In the genomic region with DNA sequence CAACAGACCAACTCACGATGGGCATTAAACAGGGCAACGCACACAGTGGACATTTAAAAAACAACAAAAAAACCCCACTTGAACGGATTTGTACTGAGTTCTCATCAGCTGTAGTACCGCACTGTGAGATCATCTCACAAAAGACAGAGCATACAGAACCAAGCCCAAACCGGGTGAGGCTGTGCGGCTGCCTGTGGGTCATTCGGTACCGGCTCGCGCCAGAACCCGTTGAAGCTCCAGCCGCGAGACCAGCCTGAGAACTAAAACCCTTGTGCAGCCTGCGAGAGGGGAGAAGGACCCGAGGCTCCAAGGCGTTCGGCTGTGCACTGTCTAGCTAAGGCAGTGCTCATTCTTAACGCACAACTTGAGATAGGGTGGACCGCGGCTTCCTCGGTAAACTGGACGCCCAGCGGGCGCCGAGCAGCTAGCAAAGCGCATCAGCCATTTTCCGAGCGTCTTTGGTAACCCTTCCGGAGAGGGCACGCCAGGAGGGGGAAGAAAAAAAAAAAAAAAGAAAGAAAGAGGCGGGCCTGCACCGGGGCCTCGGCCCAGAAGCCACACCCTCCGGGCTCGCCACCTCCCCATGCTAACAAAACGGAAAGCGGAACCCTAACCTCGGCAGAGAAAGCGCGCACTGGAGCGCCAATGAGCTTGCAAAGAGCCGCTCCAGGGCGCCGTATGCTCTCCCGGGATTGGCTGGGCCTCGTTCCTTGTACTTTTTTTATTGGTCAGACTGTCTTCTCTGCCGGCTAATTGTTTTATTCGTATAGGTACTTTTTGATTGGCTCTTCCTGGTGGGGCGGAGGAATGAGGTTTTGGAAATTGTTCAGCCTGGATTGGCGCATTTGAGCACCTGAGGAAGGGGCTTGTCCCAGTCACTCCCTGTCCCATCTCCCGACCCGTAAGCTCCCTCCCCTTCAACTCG, we compare ENCODE assay signal across 8 mouse cellular contexts. TPM values are rescaled to one million over a fixed set of nuclear protein-coding genes. Genes with fewer than 3 reads are reported as not detected.
DNase-seq lines count a peak whose midpoint lies in the region; ATAC-seq and TF ChIP-seq lines count a peak whose summit lies in the region.

No protein-coding gene starts in this region.

- 0 out of 2 replicates have a peak, but pooled peaks cover 3% of the 10 kb centered on the region for H3K9me3 ChIP-seq in hindbrain, embryonic 13.5 days

- H3K36me3 ChIP-seq in hindbrain, embryonic 13.5 days = no peaks in the 10 kb centered on the region

- no peak for TF ChIP-seq CTCF in Patski (IDR thresholded peaks at IDR 0.05)

- DNase-seq in Patski (ENCODE audit: low read depth, low spot score) = peak; percentile 98
- peak; percentile 96 for DNase-seq in cerebellum, postnatal 14 days
- peak; percentile 96 to 99 for DNase-seq in frontal cortex, postnatal 14 days (ENCODE audit: low spot score in 2 of 2)
- DNase-seq in layer of hippocampus, postnatal 25 days (ENCODE audit: extremely low spot score in 1 of 2, low spot score in 1 of 2) = peak; percentile 73 to 85
- peak; percentile 99 for DNase-seq in lung, postnatal 25 days (ENCODE audit: low spot score)
- DNase-seq in retina, embryonic 14.5 days (ENCODE audit: low spot score) = peak; percentile 98
- peak; percentile 92 for DNase-seq in thymus, postnatal 4 days

- H3K4me1 ChIP-seq in hindbrain, embryonic 13.5 days (replicated peaks) = peaks cover 21% of the 10 kb centered on the region

- H3K9ac ChIP-seq in hindbrain, embryonic 13.5 days = peak overlapping the region; percentile 89

- peak overlapping the region; percentile 99 for H3K27ac ChIP-seq in hindbrain, embryonic 13.5 days

- H3K4me2 ChIP-seq in hindbrain, embryonic 13.5 days = peak overlapping the region; percentile 91

- POLR2A ChIA-PET in Patski (lab: Charles Lee) = interaction anchor here (0.6 to 0.7 kb wide), 2 partner anchors 468 to 826 kb away, joined by 3 to 5 read pairs; no protein-coding TSS in a partner anchor

- in situ Hi-C loops in Patski (cut with MboI; ENCODE audit: low pct_unique_long_range_greater_than_20kb) = no loop called here

- H3K27me3 ChIP-seq in Patski = no peaks in the 10 kb centered on the region
- no peaks in the 10 kb centered on the region for H3K27me3 ChIP-seq in hindbrain, embryonic 13.5 days

- ATAC-seq in Patski = peak; percentile 97
- peak; percentile 96 for ATAC-seq in hindbrain, embryonic 13.5 days (ENCODE audit: low FRiP score)

- CTCF ChIA-PET in Patski (lab: Charles Lee) = interaction anchor here (1.3 kb wide), 1 partner anchor 183 kb away, joined by 4 read pairs; no protein-coding TSS in a partner anchor

- H3K4me3 ChIP-seq in hindbrain, embryonic 13.5 days = peak overlapping the region; percentile 87

- under 1% methylated on average over 53 of the region's 53 CpGs for WGBS in hindbrain, embryonic 13.5 days

RNA-seq across cellular contexts. Expression of gene Usp1, which starts 0.7 kb away (rescaled TPM):
- 22.9 TPM for polyA plus RNA-seq in Patski (2021)
- 32.0 and 37.5 TPM in 2 replicates for polyA plus RNA-seq in hindbrain, embryonic 13.5 days (2015; fragmentation: Nextera tagmentation; extraction: Ambion mirVana)
- total RNA-seq in layer of hippocampus, postnatal 25 days (2021) = 10 to 100 TPM; 26.8 to 27.2 TPM

Comparison
In these comparisons a context has a peak if more than half of its experiments do, and no peak if none do; other contexts are left out.
1. Peak in every context shown above with its lines: DNase-seq, ATAC-seq, H3K4me3 ChIP-seq and H3K27ac ChIP-seq.